Mouse (Mus musculus) left cerebral cortex, adult 8-10 months (tissue): ENCODE measurements around the gene Adamts9. TPM values are rescaled to one million over a fixed set of nuclear protein-coding genes. Genes with fewer than 3 reads are reported as not detected.

ENCODE experiments used
- DNase-seq, 2 experiments: peaks; one replicate each; pipeline ENCODE4 v3.0.0; 2022; ENCODE audit warnings: low spot score in 2 of 2
- total RNA-seq, 4 experiments: library from RNA; stranded (reverse); gene quantifications; 2 replicates each; pipeline ENCODE4 v1.2.4; 2022

The Adamts9 gene
- total RNA-seq, 4 experiments from 2014 or later, result 2.6 to 3.7 (median 2.8) TPM

DNA sequence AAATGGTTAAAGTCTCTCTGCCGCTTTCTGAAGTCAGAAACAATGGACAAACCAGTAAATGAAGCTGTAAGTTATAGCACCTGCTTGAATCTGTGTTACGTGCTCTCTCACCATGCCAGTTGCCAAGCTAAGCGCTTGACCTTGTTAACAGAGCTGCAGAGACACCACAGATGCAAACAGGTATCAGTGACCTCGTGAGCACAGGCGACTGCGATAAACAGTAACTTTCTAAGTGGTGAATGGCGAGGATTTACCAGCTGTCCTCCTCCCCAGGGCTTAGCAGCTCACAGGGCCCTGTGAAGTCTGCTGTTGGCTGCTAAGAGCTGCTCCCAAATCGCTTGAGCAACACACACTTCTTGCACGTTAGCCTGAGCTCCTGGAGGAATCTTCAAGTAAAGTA is 80.7 kb downstream of the Adamts9 start:
- DNase-seq, result no peak

DNA sequence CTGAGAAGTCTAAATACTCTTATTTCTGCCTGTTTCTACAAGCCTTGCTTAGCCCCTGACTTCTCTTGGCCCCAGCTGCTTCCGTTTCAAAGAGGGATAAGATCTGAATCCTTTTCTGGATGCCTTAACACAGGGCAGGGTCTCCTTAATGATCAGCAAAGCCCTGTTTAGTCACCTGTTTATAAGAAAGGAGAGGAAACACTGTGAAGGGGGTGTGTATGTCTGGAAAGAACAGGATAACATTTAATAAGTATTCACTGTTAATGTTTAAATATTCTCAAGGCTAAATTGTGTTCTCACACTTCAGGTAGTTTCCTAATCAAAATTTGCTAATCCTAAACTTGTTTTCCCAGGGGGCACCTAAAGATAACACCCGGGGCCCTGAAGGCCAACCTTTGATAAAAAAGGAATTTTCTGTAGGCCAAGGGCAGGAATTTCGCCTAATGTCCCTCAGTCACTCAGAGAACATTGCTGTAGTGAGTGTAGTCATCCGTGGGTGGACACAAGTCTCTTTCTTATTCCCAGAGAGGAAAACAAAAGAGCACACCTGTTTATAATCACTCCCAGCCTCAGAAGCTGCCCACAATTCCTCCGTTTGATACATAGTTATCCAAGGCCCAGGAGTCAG is 82.9 kb downstream of the Adamts9 start:
- DNase-seq, result no peak

DNA sequence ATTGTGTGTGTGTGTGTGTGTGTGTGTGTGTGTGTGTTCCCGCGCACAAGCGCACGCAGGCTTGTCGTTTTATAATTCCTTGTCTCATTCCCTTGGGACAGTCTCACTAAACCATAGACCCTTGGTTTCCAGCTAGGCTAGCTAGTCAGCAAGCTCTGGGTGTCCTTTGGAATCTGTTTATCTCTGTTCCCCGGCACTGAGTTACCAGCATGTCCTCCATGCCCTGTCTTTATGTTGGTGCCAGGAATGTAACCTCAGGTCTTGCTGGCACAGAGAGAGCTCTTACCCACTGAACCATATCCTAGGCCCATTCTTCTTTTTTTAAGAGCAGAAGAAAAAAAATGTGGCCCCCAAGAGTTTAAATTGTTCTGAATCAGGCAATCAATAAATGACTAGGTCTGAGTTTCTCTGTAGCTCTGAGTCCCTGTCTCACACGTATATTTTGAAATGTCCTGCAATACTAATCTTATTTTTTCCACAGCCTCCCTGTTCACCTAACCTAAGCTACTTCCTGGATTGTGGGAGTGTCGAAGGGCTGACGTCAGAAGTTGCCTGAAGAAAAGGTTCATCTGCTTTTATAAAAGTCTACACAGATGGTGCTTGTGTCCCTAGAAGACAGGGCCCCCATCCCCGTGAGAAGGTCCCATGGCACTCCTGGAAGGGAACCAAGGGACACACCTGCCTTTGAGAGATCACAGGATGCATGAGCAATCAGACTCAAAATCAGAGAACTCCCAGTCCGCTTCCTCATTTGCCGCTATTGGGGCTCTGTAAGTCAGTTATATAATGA is 84.4 kb downstream of the Adamts9 start:
- no peak for DNase-seq

DNA sequence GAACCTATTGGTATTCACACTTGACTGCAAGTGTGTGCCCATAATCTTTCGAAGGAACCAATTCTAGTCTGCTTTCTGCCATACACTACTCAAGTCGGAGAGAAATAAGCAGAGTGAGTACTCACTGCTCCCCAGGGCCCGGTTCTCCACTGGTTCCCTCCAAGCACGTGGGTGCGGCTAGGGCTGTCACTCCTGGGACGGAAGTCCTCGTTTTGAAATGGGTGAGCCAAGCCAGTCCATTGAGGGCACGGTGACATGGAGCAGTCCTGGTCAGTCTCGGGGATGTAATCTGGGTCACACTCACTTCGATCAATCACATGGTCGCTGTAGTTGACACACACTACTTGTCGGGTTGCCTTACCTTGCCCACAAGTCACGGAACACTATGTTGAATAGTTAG is 85.5 kb downstream of the Adamts9 start:
- DNase-seq, result no peak

DNA sequence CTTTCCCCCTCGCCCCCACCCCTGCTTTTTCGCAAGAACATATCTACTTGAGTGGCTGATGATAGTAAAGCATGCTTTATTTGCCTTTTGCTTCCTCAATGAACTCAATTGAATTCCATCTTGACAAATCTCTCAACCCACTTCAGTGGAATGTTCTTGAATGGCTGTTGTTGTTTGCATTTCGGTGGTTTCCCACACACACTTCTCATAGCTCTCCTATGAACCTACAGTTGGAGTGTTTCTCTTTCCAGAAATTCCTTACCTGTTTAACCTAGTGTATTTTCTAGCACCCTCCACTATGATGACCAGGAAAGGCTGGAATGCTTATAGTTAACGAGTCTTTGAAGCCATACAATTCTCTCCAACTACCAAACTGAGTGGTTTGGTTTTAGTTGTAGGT is 88.4 kb downstream of the Adamts9 start:
- no peak for DNase-seq

DNA sequence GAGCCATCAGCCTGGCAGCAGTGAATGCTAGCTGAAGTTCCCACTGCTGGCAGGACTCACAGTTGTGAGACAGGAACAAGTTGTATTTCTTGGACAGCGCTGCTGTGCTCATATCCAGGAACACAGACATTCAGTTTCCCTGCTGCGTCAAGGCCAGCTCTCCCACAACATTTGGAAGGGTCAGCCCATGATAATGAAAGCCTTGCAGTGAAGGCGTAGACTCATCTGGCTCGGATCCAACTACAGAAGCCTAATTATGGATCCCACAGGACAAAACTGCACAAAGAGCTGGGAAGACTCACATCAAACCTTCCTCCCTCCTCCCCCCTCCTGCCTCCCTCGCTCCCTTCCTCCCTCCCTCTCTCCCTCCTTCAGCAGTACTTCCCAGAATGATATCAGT is 93.0 kb downstream of the Adamts9 start:
- DNase-seq, result peak; percentile 9 to 76

DNA sequence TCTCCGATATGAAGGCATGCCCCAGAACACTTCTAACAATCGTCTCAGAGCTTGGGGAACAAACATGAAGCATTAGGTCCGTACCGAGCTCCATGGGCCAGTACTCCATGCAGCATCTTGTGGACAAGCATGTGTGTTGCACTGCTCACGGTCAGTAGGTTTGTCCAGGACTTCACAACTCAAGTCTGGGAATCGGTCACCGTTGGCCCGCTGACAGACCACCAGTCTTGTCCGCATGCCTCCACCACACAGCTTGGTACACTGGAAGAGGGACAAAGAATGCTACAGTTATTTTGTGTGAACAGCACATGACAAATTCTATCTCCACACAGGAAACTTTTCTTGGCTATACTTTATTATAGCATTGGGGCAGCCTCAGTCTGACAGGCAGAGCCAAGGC is 94.1 kb downstream of the Adamts9 start:
- DNase-seq, result no peak

DNA sequence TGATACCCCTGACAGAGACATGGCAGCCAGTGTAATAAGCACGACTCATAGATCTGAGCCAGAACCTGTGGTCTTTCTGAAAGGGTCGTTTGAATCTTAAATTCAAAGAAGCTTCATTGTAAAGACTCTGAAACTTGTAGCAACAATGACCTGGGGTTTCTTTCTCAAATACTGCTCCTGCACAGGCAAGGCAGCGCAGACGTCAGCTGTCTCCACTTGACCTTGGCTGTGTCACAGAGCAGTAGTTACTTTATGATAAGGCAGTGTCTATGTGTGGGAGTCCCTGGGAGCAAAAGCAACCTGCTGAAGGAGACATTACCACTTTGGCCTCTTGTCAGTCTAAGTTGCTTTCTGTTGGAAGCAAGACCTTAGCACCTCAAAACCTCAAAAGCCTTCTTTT is 96.7 kb downstream of the Adamts9 start:
- DNase-seq, result no peak

DNA sequence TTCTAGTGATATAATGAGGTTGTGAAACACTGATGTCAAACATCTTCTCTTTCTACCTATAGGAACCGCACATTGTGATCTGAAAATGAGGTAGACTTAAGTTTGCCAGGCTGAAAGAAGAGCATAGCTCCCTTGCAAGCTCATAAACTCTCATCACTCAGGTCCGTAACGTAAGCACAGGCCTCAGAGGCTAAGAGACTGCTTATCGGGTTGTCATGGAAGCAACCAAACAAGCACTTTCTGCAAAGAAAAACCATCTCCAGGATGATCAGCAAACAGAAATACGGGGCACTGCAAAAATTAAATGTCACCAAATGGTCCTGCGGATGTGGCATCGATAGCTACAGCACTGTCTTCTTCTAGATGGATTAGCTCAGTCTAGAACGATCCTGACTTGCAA is 97.4 kb downstream of the Adamts9 start:
- DNase-seq, result no peak

DNA sequence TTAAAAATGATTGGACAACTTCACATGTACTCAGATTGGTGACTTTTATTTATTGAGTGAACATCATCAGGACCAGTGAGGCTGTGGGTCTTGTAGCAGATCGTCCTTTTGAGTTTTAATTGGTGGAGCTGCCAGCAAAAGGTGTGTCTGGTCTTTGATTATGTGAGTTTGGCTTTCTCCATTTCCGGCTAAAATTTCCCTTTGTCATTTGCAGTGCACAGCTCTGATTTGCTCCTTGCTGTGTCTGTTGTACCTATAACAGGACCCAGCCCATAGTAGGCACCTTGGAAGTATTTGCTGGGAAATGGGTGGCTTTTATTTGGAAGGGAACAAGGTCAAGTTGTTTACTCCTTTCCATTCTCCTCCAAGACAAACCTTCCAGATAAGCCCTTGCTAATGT is 99.8 kb downstream of the Adamts9 start:
- no peak for DNase-seq

DNA sequence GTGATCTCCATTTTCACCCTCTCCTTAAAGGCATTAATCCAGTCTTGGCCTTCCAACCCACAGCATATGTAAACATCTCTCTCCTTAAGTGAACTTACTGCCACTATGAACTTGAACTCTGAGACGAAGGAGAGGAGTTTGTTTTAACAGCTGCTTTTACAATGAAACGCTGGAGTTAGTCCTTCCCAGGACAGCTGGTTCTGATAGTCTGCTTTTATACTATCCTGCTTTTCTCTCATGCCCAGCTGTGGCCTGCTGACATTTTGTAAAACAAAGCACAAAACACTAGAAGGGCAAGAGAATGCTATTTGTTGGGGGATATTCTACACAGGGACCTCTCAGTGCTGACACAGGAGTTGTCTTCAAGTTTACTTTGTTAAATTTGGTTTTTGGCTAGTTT is 101.3 kb downstream of the Adamts9 start:
- DNase-seq, result no peak

DNA sequence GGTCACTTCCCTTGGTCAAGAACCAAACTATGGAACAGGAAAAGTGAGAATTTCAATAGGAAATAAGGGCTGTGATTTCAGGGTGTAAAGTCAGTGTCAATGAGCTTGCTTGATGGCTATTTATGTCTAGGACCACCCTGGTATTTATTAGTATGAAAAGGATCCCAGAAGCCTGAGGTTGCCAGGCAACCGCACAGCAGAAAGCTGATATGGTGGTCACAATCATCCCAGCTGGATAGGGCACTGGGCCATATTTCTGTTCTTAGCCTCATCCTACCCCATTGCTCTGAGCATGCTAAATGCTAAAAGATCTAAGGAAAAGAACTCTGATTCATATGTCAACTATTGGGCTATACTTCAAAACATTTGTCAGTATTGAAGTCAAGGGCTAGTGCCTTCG is 112.2 kb downstream of the Adamts9 start:
- no peak for DNase-seq

DNA sequence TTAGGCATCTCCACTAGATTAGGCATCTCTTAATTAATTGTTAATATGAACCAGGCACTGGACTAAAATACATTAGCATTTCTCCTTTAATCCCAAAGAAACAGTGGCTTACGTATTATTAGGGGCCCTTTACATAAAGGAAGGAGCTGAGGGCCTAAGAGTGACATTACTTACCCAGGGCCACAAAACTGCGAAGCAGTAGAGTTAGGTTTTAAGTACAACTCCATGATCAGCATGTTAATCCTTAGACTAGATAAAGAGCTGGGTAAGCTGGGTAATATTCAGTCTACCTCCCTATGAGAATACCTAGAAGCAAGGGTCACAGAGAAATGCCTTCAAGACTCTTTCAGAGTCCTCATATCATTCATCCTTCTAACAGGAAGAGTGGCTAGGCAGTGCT is 114.1 kb downstream of the Adamts9 start:
- no peak for DNase-seq

DNA sequence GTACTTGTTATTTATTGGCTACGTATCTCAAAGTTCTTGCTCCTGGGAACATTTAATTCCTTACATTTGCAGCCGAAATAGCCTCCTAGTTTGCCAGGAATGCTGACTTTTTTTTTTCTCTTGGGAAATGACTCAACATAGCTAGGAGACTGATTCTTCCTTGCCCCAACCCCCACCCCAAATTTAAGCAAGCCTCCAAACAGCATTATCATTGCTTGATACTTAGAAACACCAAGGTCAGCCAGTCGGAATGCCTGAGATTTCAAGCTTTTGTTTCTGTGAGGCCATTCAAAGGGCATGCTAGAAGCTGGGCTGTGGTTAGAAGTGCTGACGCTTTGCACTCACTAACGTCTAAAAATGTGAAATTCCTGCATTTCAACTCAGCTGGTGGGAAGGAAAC is 115.9 kb downstream of the Adamts9 start:
- DNase-seq, result no peak

DNA sequence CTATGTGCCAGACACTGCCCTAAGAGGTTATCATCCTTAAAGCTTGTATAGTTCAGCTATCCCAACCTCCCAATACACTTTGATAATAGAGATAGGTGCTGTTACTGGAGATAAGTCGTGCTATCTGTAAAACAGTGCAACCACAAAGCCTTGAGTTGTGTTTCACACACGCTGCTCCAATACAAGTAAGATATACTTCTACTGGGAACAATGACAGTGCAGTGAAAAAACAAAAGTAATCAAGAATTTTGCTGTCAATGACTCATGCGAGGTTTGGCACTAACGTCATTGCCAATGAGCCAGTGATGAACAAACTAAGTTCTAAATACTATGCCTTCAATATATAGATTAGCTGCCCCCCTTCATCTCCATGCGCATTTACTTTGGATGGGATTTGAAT is 116.7 kb downstream of the Adamts9 start:
- no peak for DNase-seq

DNA sequence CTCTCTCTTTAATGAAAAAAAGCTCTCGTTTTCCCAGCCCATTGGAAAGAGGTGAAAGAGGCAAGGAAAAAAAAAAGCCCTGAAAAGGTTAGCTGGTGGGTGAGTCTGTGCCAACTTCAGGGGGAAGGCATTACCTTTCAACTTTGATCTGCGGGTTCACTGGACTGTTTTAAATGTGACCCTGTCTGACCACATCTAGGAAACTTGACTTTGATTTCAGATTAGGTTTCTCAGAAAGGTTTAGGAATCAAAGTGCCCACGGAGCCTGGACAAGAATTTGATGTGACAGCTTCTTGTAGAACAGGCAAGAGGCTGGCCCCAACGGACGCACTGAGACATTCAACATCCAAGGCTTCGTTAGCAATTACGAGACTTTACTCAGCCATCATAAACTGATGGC is 119.3 kb downstream of the Adamts9 start:
- DNase-seq, result no peak

DNA sequence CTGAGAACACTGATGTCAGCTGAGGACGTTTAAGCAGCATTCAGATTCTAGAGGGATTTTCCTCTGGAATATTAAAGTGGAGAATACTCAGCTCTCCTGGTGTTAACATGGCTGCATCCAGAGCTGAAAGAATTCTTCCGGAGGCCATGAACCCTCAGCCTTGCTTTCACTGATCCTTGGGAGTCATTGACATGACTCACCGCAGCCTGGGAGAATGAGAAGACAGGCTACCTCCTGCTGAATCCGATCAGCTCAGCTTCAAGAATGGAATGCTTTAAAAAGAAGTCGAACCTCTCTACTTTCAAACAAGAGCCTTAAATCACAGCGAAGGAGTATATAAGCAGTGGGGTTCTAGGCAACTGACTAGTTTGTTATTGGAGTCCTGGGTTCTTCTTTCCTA is 121.3 kb downstream of the Adamts9 start:
- DNase-seq, result no peak

DNA sequence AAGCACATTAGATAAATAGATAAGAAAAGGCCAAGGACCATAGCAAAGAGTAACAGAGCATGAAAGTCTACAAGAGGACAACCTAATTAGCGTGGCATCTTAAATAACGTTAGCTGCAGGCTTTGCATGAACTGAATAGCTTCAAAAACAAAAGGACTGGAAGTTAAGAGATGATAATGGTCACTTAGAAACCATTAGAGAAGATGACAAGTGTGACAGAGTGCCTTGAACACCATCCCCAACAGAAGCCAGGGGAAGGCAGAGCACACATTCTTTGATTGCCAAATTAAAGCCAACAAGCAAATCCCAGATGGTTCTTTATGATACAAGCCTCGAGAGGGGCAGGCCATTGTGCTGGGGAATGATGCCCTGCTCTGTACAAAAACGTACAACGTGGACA is 121.7 kb downstream of the Adamts9 start:
- no peak for DNase-seq

DNA sequence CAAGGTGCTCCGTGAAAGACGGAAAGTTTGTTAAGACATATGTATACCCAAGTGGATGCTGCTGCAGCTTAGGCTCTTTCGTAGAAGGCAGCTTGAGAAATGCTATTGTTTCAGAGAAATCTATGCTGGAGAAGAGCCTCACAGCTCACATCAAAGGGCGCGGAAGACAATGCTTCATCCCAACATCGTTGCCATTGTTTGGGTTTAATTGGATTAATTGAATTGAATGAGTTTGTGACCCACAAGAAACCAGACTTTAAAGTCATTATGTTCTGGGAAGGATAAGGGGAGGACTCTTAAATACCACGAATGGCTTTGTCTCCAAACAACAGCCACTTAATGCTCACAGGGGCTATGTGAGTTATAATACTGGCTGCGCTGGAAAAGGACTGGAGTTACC is 125.6 kb downstream of the Adamts9 start:
- DNase-seq, result no peak

DNA sequence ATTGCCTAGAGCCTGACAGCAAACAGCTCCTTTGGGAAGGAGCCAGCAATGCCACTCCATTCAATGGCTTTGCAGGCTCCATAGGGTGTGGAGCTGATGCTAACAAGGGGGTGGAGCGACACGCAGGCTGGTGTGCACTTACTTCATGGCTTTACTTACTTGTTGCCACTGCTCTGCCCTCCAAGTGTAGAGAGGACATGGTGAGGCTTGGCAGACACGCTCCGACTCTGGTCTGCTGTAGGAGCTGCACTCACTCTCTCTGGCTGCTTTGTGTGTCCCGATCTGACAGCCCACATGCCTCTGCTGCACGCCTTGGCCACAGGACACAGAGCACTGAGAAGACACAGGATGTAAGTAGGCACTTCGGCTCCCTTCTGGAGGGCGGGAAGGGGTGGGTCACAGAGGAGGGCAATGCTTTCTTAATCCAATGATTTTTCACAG is 127.0 kb downstream of the Adamts9 start, which contains the start of gene A730049H05Rik:
TSS of gene A730049H05Rik (plus strand) at position 168 of the 441 bp plus-strand sequence.
- no peak for DNase-seq

DNA sequence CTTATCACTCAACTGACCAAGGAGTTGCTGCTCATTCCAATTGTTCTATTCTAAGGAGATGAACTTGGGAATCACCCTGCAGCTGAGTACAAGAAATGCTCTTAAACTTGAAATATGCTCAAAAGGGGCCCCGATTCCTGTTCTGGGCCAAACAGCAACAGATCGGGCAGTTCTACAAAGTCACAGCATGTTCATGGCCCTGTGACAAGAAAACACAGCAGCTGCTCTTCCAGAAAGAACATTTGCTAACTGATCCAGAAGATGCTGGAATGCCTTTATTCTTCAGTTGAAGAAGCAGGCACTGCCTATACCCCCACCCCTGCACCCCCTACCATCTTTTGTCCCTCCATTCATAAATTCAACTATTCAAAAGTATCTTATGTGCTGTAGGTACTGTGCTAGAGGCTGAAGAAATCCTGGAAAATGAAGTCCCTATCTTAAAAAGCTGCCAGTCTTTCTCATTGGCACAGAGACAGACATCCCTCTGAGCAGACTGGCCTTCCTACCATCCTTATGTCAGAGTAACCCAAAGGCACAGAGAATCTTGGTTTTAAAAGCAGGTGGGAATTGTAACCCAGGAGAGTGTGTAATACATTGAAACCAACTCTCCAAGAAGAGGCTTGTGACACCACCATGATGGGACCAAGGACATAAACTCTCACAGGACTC is 130.5 kb downstream of the Adamts9 start:
- no peak for DNase-seq

DNA sequence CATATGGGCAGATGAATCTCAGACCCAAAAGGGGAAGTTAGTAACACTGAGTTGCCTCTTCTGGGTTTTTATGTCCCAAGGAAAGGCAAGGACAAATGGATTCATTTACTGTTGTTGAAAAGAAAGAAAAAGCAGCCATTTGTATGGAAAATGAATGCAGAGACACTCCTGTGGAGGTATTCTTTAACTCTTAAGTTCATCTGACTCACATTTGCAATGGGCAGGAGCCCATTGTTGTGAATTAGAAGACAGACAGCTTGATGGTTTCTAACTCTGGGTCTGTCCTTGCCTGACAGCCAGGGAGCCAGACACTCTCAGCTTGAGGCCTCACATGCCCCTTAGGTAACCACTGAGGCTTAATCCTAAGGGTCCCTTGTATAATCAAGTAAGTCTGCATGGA is 131.7 kb downstream of the Adamts9 start:
- no peak for DNase-seq

DNA sequence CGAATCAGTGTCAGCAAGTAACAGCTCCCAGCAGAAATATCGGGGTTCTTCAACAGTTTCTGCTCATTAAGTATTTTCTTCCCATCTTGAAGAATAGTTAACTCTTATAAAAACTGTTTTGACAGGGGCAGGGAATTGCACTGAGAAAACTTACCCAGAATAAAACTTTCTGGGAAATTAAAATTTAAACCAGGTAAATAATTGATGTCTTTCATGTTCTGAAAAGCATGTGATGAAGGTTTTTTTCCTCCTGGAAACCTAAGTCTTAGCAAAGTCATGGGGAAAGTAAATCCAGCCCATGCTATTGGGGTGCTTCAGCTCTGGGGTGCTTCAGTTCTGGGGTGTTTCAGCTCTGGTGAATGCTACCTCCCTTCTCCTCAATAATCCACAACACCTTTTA is 132.7 kb downstream of the Adamts9 start:
- DNase-seq, result no peak
